Mouse (Mus musculus) stomach, postnatal 0 days (tissue): ENCODE measurements around the gene Rbm7. TPM values are rescaled to one million over a fixed set of nuclear protein-coding genes. Genes with fewer than 3 reads are reported as not detected.

Experiments
- ATAC-seq: fragments of 200-750 bp; cut with Nextera tagmentation; 2 replicates; pipeline ENCODE4 v1.8.0; 2017; ENCODE audit not compliant: low FRiP score, low TSS enrichment
- DNase-seq: peaks from one replicate; pipeline ENCODE4 v3.0.0-alpha.2; 2016; ENCODE audit warnings: low spot score
- H3K27ac ChIP-seq: fragments of 300-500 bp; sonication (generic); replicated peaks from 2 replicates; pipeline ENCODE4 v1.5.1; 2014; ENCODE audit warnings: mild to moderate bottlenecking, control low read depth
- H3K27me3 ChIP-seq: fragments of 300-500 bp; sonication (generic); 2 replicates; pipeline ENCODE4 v1.6.1; 2014; ENCODE audit warnings: low read length; ENCODE audit not compliant: control insufficient read depth, insufficient read depth
- H3K36me3 ChIP-seq: fragments of 300-500 bp; sonication (generic); 2 replicates; pipeline ENCODE4 v1.6.1; 2014; ENCODE audit warnings: low read length, mixed read lengths; ENCODE audit not compliant: control insufficient read depth, insufficient read depth
- H3K4me1 ChIP-seq: fragments of 300-500 bp; sonication (generic); replicated peaks from 2 replicates; pipeline ENCODE4 v1.6.1; 2014; ENCODE audit warnings: antibody characterized with exemption; ENCODE audit not compliant: control insufficient read depth, insufficient read depth
- H3K4me2 ChIP-seq: fragments of 300-500 bp; sonication (generic); replicated peaks from 2 replicates; pipeline ENCODE4 v1.6.1; 2014; ENCODE audit warnings: low read depth, mild to moderate bottlenecking, control low read depth, moderate library complexity
- H3K4me3 ChIP-seq: fragments of 300-500 bp; sonication (generic); 2 replicates; pipeline ENCODE4 v1.5.1; 2014; ENCODE audit warnings: low read depth, low read length, control low read depth
- H3K9ac ChIP-seq: fragments of 300-500 bp; sonication (generic); 2 replicates; pipeline ENCODE4 v1.6.1; 2014; ENCODE audit warnings: mild to moderate bottlenecking, low read length, control low read depth, mixed read lengths
- H3K9me3 ChIP-seq: fragments of 300-500 bp; sonication (generic); 2 replicates; pipeline ENCODE4 v1.6.1; 2016; ENCODE audit warnings: low read length; ENCODE audit not compliant: control insufficient read depth
- CTCF ChIP-seq: IDR thresholded peaks from 2 replicates; pipeline ENCODE4 v1.5.1; 2016; ENCODE audit warnings: antibody characterized with exemption, low read depth, mild to moderate bottlenecking, moderate library complexity
- EP300 ChIP-seq: optimal IDR thresholded peaks from 2 replicates; pipeline ENCODE3; 2016; ENCODE audit warnings: antibody characterized with exemption
- WGBS: fragments of 180-500 bp; shearing (Covaris S2); extraction: QIAGEN DNeasy Blood & Tissue Kit; methylation state at CpG from one replicate; pipeline ENCODE4 v1.1.7; 2014; 5-methylcytosine and 5-hydroxymethylcytosine counted together
- polyA plus RNA-seq: library from polyadenylated mRNA; unstranded; fragments of >200 nt; fragmentation: Nextera tagmentation; extraction: Ambion mirVana; gene quantifications from 2 replicates; pipeline ENCODE4 v1.2.1, GENCODE M21; 2015

The Rbm7 gene
- polyA plus RNA-seq, 1 experiment from 2014 or later = 87.9 TPM

GRCm38 (mm10) chr9:48516615-48517371, 21.7 kb upstream of the Rbm7 start:
- no peaks in the 10 kb centered on the region for H3K9me3 ChIP-seq
- H3K4me2 ChIP-seq = no peak overlapping the region
- no peak overlapping the region for H3K9ac ChIP-seq
- WGBS = 82% methylated on average over 11 of the region's 11 CpGs
- H3K27me3 ChIP-seq = no peaks in the 10 kb centered on the region
- ATAC-seq (no peak), DNase-seq (no peak)
- no peak overlapping the region for H3K27ac ChIP-seq
- no peaks in the 10 kb centered on the region for H3K4me1 ChIP-seq
- H3K4me3 ChIP-seq = no peak overlapping the region
- TF ChIP-seq EP300 (no peak), CTCF (no peak)
- H3K36me3 ChIP-seq = no peaks in the 10 kb centered on the region

DNA sequence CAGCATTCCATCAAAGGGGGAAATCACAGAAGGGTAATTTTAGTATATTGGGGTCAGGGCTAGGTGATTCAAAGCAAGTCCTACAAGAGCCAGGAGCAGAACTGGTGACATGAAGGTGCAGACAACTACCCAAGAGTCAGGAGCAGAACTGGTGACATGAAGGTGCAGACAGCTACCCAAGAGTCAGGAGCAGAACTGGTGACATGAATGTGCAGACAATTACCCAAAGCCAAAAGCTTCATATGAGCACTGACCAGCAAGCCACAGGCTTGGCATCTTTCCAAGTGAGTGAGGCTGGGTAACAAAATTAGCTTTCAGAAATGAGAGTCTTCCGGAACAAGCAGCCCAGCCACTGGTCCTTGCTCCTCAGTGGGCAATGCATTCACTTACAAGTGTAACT, 20.2 kb upstream of the Rbm7 start:
- DNase-seq (no peak), ATAC-seq (no peak)
- Histone ChIP-seq H3K4me2 (no peak overlapping the region), H3K4me3 (no peak overlapping the region), H3K27me3 (no peaks in the 10 kb centered on the region), H3K36me3 (no peaks in the 10 kb centered on the region), H3K9ac (no peak overlapping the region), H3K4me1 (no peaks in the 10 kb centered on the region), H3K27ac (no peak overlapping the region), H3K9me3 (no peaks in the 10 kb centered on the region)
- WGBS = 38% methylated on average over 1 of the region's 1 CpGs
- TF ChIP-seq CTCF (no peak), EP300 (no peak)

GRCm38 (mm10) chr9:48510134-48510533, 15.0 kb upstream of the Rbm7 start:
- TF ChIP-seq CTCF (no peak), EP300 (no peak)
- no peak for ATAC-seq
- 89% methylated on average over 5 of the region's 5 CpGs for WGBS

DNA sequence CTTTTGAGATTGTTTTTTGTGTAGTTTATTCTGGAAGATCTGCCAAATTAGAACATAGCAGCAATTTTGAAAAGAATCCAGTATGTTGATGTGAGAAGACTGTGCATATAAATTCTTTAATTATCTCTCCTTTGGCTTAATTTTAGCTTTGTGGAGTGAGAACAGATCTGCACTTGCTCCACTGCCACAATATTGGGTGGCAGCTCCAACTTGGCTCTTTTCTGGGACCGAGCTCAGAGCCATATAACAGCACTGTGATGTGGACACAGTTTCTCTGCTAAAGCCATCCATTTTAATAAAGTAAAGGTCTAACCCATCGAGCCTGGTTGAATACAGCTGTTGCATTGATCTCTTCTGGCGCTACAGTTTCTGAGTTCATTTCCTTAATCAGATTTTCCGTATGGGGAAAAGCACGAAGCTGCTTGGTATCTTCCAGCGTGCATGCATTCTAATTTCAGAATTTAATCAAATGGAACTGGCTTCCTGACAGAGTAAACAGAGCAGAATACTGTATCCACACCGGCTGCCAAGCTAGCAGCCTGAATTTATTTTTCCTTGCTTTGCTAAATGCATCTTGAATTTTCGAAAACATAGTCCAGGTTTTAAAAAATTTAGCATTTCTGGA, 9.8 kb upstream of the Rbm7 start:
- H3K27ac ChIP-seq = no peak overlapping the region
- no peak overlapping the region for H3K9ac ChIP-seq
- no peaks in the 10 kb centered on the region for H3K36me3 ChIP-seq
- H3K4me2 ChIP-seq = no peak overlapping the region
- WGBS = 58% methylated on average over 8 of the region's 8 CpGs
- H3K27me3 ChIP-seq = no peaks in the 10 kb centered on the region
- no peaks in the 10 kb centered on the region for H3K4me1 ChIP-seq
- TF ChIP-seq CTCF (no peak), EP300 (no peak)
- DNase-seq (no peak), ATAC-seq (no peak)
- no peaks in the 10 kb centered on the region for H3K9me3 ChIP-seq
- no peak overlapping the region for H3K4me3 ChIP-seq

More at GRCm38 (mm10) chr9:48510134-48510533, 15.0 kb upstream of the Rbm7 start:
- Histone ChIP-seq H3K27ac (no peak overlapping the region), H3K9ac (no peak overlapping the region), H3K36me3 (no peaks in the 10 kb centered on the region), H3K4me2 (no peak overlapping the region), H3K4me1 (no peaks in the 10 kb centered on the region), H3K4me3 (no peak overlapping the region), H3K9me3 (no peaks in the 10 kb centered on the region), H3K27me3 (no peaks in the 10 kb centered on the region)
- no peak for DNase-seq

DNA sequence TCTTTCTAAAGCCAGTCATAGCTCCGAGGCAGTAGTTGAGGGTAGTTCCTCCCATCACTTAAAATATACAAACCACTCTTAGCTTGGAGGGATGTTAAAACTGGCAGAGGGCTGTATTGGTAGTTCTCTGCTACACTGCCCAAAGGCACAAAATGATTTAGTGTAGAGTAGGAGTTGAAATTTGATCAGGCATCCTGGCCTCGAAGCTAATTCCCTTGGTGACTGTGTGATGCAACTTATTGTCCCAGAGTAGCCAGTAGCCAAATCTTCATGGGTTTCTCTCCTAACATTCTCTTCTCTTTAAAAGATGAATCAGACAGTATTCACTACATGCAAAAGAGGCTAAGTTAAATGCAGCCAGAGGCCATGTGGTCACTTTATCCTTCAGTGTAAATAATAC, 7.9 kb upstream of the Rbm7 start:
- Histone ChIP-seq H3K4me1 (no peaks in the 10 kb centered on the region), H3K9ac (no peak overlapping the region), H3K27me3 (no peaks in the 10 kb centered on the region), H3K36me3 (no peaks in the 10 kb centered on the region), H3K9me3 (no peaks in the 10 kb centered on the region), H3K27ac (no peak overlapping the region), H3K4me3 (no peak overlapping the region), H3K4me2 (no peak overlapping the region)
- TF ChIP-seq CTCF = no peak
- TF ChIP-seq EP300 = no peak
- DNase-seq (no peak), ATAC-seq (no peak)
- 66% methylated on average over 2 of the region's 2 CpGs for WGBS

- no peak for ATAC-seq
Measured at GRCm38 (mm10) chr9:48501192-48501591, 6.1 kb upstream of the Rbm7 start.

More at GRCm38 (mm10) chr9:48501192-48501591, 6.1 kb upstream of the Rbm7 start:
- no peaks in the 10 kb centered on the region for H3K9me3 ChIP-seq
- H3K4me2 ChIP-seq = no peak overlapping the region
- H3K4me3 ChIP-seq = no peak overlapping the region
- no peak overlapping the region for H3K9ac ChIP-seq
- no peaks in the 10 kb centered on the region for H3K27me3 ChIP-seq
- H3K27ac ChIP-seq = no peak overlapping the region
- H3K4me1 ChIP-seq = no peaks in the 10 kb centered on the region
- TF ChIP-seq EP300 = no peak
- TF ChIP-seq CTCF = no peak
- WGBS = 85% methylated on average over 7 of the region's 7 CpGs
- no peaks in the 10 kb centered on the region for H3K36me3 ChIP-seq
- no peak for DNase-seq
